In genomic region chr5:134464225-134464624, GRCm38 (mm10) we compare ENCODE assay signal across 15 mouse cellular contexts.
"Had no signal": no experiment of that assay in that cellular context is flagged by ENCODE, and none has a peak within 500 bp of the region (broad histone marks: within the 10 kb centered on the region; RNA-seq: fewer than 3 reads in every experiment).

No protein-coding gene starts in this region.

- DNase-seq: kidney, adult 11 months; kidney, adult 8-10 months; kidney, postnatal 10 days; kidney, postnatal 36 days; left cerebral cortex, postnatal 4 days; lung, adult 2 months; lung, postnatal 14 days; lung, postnatal 4 days; midbrain, embryonic 14.5 days; thymus, adult 18-20 months; thymus, postnatal 14 days had no signal

- ATAC-seq: intestine, embryonic 15.5 days had no signal

- H3K4me2 ChIP-seq: intestine, embryonic 15.5 days; kidney, embryonic 15.5 days; limb, embryonic 12.5 days; limb, embryonic 15.5 days had no signal

- H3K4me3 ChIP-seq: intestine, embryonic 15.5 days; kidney, embryonic 15.5 days; limb, embryonic 12.5 days; limb, embryonic 15.5 days had no signal

- H3K27ac ChIP-seq: intestine, embryonic 15.5 days; kidney, embryonic 15.5 days; limb, embryonic 12.5 days; limb, embryonic 15.5 days had no signal

- H3K27me3 ChIP-seq: intestine, embryonic 15.5 days; kidney, embryonic 15.5 days; limb, embryonic 12.5 days; limb, embryonic 15.5 days had no signal

- H3K9me3 ChIP-seq: intestine, embryonic 15.5 days; kidney, embryonic 15.5 days; limb, embryonic 12.5 days; limb, embryonic 15.5 days had no signal

- H3K36me3 ChIP-seq: intestine, embryonic 15.5 days; kidney, embryonic 15.5 days; limb, embryonic 12.5 days; limb, embryonic 15.5 days had no signal

- H3K9ac ChIP-seq: intestine, embryonic 15.5 days; kidney, embryonic 15.5 days; limb, embryonic 12.5 days; limb, embryonic 15.5 days had no signal
